Mouse (Mus musculus): ENCODE results near the gene Spem1. TPM values are rescaled to one million over a fixed set of nuclear protein-coding genes. Genes with fewer than 3 reads are reported as not detected.

Spem1 gene
- polyA plus RNA-seq, 1 experiment = 0.41 TPM

- TF ChIP-seq CTCF (IDR thresholded peaks at IDR 0.05; ENCODE audit: insufficient read depth, low read length) = no peak
- Histone ChIP-seq H3K4me3 (replicated peaks; ENCODE audit: extremely low read depth, low read depth, low read length) (no peak within 1 kb of the TSS), H3K4me1 (ENCODE audit: control insufficient read depth, insufficient read depth, low read length) (no peaks in the 10 kb centered on the region)
- no peak for DNase-seq
- 76% methylated on average over 2 of the region's 2 CpGs for WGBS
Measured at GRCm38 (mm10) chr11:69818365-69818764, 3.6 kb downstream of the Spem1 start, which contains the start of gene Spem2. Gene Spem2, minus strand, starts transcription at chr11:69818465.

DNA sequence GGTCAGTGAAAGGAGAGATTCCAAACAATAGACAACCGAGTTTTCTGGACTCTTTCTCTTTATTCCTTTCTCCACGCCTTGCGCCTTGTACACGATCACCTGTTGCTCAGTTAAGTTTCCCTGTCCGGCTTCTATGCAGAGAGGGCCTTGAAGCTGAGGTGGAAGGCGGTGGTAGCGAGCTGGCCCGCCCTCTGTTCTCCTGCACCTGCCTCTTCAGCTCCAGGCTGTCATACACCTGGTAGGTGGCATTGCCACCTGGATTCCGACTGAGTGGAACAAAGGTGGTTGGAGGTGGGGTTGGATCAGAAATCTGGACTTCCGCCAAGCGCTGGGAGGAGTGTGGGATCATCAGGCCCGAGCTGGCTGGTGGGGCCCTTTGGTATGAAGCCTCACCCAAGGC is 5.5 kb downstream of the Spem1 start:
- 87% methylated on average over 12 of the region's 12 CpGs for WGBS
- H3K4me3 ChIP-seq (replicated peaks; ENCODE audit: extremely low read depth, low read depth, low read length) = no peak overlapping the region
- TF ChIP-seq CTCF (IDR thresholded peaks at IDR 0.05; ENCODE audit: insufficient read depth, low read length) (no peak), POLR2A (IDR thresholded peaks at IDR 0.05; ENCODE audit: borderline replicate concordance, extremely low read depth, low read depth, low read length) (no peak)
- no peak for DNase-seq
- no peaks in the 10 kb centered on the region for H3K4me1 ChIP-seq (ENCODE audit: control insufficient read depth, insufficient read depth, low read length)

DNA sequence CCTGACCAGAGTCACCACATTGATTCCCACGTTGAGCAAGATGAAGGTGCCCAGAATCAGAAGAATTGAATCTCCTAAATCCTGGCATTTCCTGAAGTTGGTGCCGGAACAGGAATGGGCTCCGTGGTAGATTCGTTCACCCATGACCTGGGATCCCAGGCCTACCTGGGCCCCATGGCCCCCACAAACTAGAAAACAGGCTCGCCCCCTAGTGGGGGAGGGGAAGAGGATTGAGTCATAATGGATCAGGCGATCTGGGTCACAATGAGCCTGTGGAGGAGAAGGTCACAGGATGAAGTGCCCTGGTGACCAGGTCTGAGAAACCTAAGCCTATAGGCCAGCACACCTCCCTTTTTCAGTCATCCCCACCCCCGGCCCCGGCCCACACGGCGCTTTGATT is 6.8 kb downstream of the Spem1 start, which contains the start of gene Gm39566:
Gm39566 (minus strand) TSS at position 144 of the 400 bp plus-strand sequence.
- Histone ChIP-seq H3K4me1 (ENCODE audit: control insufficient read depth, insufficient read depth, low read length) (no peaks in the 10 kb centered on the region), H3K4me3 (replicated peaks; ENCODE audit: extremely low read depth, low read depth, low read length) (no peak within 1 kb of the TSS)
- TF ChIP-seq CTCF (IDR thresholded peaks at IDR 0.05; ENCODE audit: insufficient read depth, low read length) (no peak), POLR2A (IDR thresholded peaks at IDR 0.05; ENCODE audit: borderline replicate concordance, extremely low read depth, low read depth, low read length) (no peak)
- WGBS = 55% methylated on average over 10 of the region's 10 CpGs
- no peak for DNase-seq

GRCm38 (mm10) chr11:69810280-69810679 is 11.7 kb downstream of the Spem1 start:
- no peak for TF ChIP-seq POLR2A (IDR thresholded peaks at IDR 0.05; ENCODE audit: borderline replicate concordance, extremely low read depth, low read depth, low read length)
- no peak for TF ChIP-seq CTCF (IDR thresholded peaks at IDR 0.05; ENCODE audit: insufficient read depth, low read length)
- no peaks in the 10 kb centered on the region for H3K4me1 ChIP-seq (ENCODE audit: control insufficient read depth, insufficient read depth, low read length)
- DNase-seq = no peak

GRCm38 (mm10) chr11:69807641-69808040 is 14.3 kb downstream of the Spem1 start:
- H3K4me3 ChIP-seq (replicated peaks; ENCODE audit: extremely low read depth, low read depth, low read length) = no peak overlapping the region
- 56% methylated on average over 2 of the region's 2 CpGs for WGBS
- no peak for TF ChIP-seq POLR2A (IDR thresholded peaks at IDR 0.05; ENCODE audit: borderline replicate concordance, extremely low read depth, low read depth, low read length)
- TF ChIP-seq CTCF (IDR thresholded peaks at IDR 0.05; ENCODE audit: insufficient read depth, low read length) = no peak
- no peak for DNase-seq
- peaks cover 5% of the 10 kb centered on the region for H3K4me1 ChIP-seq (ENCODE audit: control insufficient read depth, insufficient read depth, low read length)

More at GRCm38 (mm10) chr11:69810280-69810679, 11.7 kb downstream of the Spem1 start:
- H3K4me3 ChIP-seq (replicated peaks; ENCODE audit: extremely low read depth, low read depth, low read length) = no peak overlapping the region

GRCm38 (mm10) chr11:69806378-69806777 is 15.6 kb downstream of the Spem1 start:
- DNase-seq = no peak
- WGBS = 83% methylated on average over 4 of the region's 4 CpGs
- TF ChIP-seq CTCF (IDR thresholded peaks at IDR 0.05; ENCODE audit: insufficient read depth, low read length) = no peak
- TF ChIP-seq POLR2A (IDR thresholded peaks at IDR 0.05; ENCODE audit: borderline replicate concordance, extremely low read depth, low read depth, low read length) = no peak
- Histone ChIP-seq H3K4me3 (replicated peaks; ENCODE audit: extremely low read depth, low read depth, low read length) (no peak overlapping the region), H3K4me1 (ENCODE audit: control insufficient read depth, insufficient read depth, low read length) (peaks cover 9% of the 10 kb centered on the region)

DNA sequence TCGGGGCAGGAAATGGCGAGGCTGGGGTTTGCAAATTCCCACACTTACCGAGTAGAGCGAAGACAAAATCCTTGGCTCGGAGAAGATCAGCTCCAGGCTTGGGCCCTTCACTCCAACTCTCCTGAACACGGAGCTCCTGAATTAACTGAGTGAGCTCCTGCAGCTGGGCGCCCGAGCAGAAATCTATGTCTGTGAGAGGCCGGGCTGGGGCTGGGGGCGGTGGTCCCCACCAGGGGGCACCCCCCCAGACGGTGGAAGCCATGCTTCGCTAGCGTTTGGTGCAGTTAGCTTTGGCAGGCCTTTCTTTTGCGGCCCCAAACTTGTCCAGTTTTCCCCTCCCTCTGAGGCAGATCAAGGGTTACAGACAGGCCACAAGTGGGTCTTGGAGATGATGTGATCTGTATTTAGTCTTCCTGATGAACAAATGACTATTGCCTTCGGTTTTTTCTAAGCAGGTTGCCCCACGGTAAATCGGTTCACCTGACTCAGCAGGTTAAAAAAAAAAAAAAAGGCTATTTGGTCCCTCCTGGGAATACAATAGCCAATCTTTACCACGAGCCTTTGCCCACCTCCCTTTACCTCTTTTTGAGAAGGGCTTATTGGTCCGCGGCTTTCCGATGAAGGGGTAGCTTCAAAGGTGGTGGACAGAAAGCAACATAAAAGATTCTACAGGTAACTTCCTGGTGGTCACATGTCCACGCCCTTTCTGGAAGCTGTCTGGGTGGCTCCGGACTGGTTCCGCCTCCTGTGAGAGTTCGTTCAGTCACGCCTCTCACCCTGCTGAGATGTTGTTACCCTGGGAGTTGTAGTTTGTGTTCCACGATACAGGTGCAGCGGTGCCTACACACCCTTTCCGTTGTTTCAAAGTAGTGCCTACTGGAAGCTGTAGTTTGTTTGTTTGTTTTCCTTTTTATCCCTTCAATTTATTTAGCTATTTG is 16.7 kb downstream of the Spem1 start, which contains the start of gene Tmem102:
Tmem102 (minus strand) TSS at position 653 of the 938 bp plus-strand sequence.
- peak within 1 kb of the TSS; percentile 57 for H3K4me3 ChIP-seq (replicated peaks; ENCODE audit: extremely low read depth, low read depth, low read length)
- peaks cover 18% of the 10 kb centered on the region for H3K4me1 ChIP-seq (ENCODE audit: control insufficient read depth, insufficient read depth, low read length)
- TF ChIP-seq POLR2A (IDR thresholded peaks at IDR 0.05; ENCODE audit: borderline replicate concordance, extremely low read depth, low read depth, low read length) (no peak), CTCF (IDR thresholded peaks at IDR 0.05; ENCODE audit: insufficient read depth, low read length) (no peak)
- DNase-seq = peak; percentile 63
- 28% methylated on average over 29 of the region's 29 CpGs for WGBS

- H3K4me1 ChIP-seq (ENCODE audit: control insufficient read depth, insufficient read depth, low read length) = peaks cover 20% of the 10 kb centered on the region
- no peak overlapping the region for H3K4me3 ChIP-seq (replicated peaks; ENCODE audit: extremely low read depth, low read depth, low read length)
- peak; percentile 37 for DNase-seq
- TF ChIP-seq POLR2A (IDR thresholded peaks at IDR 0.05; ENCODE audit: borderline replicate concordance, extremely low read depth, low read depth, low read length) = no peak
- 13% methylated on average over 12 of the region's 12 CpGs for WGBS
Measured at GRCm38 (mm10) chr11:69804652-69804940, 17.4 kb downstream of the Spem1 start.

GRCm38 (mm10) chr11:69803786-69804651 is 18.0 kb downstream of the Spem1 start:
- 2% methylated on average over 60 of the region's 60 CpGs for WGBS
- Histone ChIP-seq H3K4me1 (ENCODE audit: control insufficient read depth, insufficient read depth, low read length) (peaks cover 20% of the 10 kb centered on the region), H3K4me3 (replicated peaks; ENCODE audit: extremely low read depth, low read depth, low read length) (peak overlapping the region; percentile 35)
- TF ChIP-seq POLR2A (IDR thresholded peaks at IDR 0.05; ENCODE audit: borderline replicate concordance, extremely low read depth, low read depth, low read length) = no peak; the same call in 1 of the 2 replicates
- peak; percentile 33; the same call in 1 of the 2 replicates for TF ChIP-seq CTCF (IDR thresholded peaks at IDR 0.05; ENCODE audit: insufficient read depth, low read length)
- peak; percentile 76 for DNase-seq
